Mouse (Mus musculus) liver, postnatal 0 days (tissue): ENCODE results near the gene Elmo1.

Experiments
- CTCF ChIP-seq: sonication (generic); IDR thresholded peaks from 2 replicates; pipeline ENCODE4 v1.5.1; 2016; ENCODE audit warnings: antibody characterized with exemption, low read depth
- EP300 ChIP-seq: IDR thresholded peaks from 2 replicates; pipeline ENCODE4 v1.6.1; 2016; ENCODE audit warnings: antibody characterized with exemption, low read depth, mild to moderate bottlenecking

DNA sequence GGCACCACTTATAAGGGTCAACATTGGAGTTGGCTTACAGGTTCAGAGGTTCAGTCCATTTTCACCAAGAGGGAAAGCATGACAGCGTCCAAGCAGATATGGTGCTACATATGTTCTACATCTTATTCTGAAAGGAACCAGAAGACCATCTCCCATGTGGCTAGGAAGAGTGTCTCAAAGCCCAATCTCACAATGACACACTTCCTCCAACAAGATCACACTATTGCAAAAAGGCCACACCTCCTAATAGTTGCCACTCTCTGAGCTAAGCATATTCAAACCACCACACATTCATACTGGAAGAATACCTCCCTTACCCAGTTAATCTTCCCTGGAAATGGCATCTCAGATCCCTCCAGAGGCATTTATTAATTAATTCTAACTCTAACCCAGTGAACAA lies 66.7 kb downstream of the Elmo1 start:
- TF ChIP-seq EP300, result no peak
- TF ChIP-seq CTCF, result no peak
